Mouse (Mus musculus) cerebellum, adult 2 months (tissue): ENCODE measurements around the gene Lrp1. TPM values are rescaled to one million over a fixed set of nuclear protein-coding genes. Genes with fewer than 3 reads are reported as not detected.

Source experiments
- DNase-seq, 2 experiments: peaks; one replicate each; pipeline ENCODE4 v3.0.0; 2021
- H3K27ac ChIP-seq: fragments of 200-500 bp; 2 replicates; pipeline ENCODE4 v1.5.1; 2012; ENCODE audit warnings: low read length, control low read depth, inconsistent platforms; ENCODE audit not compliant: insufficient read depth
- H3K27me3 ChIP-seq: fragments of 200-500 bp; 2 replicates; pipeline ENCODE4 v1.6.1; 2012; ENCODE audit warnings: inconsistent platforms, mild to moderate bottlenecking, low read length, moderate library complexity; ENCODE audit not compliant: control insufficient read depth, insufficient read depth
- H3K4me1 ChIP-seq: fragments of 200-500 bp; 2 replicates; pipeline ENCODE4 v1.6.1; 2011; ENCODE audit warnings: low read length; ENCODE audit not compliant: control insufficient read depth, insufficient read depth
- H3K4me3 ChIP-seq: fragments of 200-500 bp; replicated peaks from 2 replicates; pipeline ENCODE3; 2011; ENCODE audit warnings: mild to moderate bottlenecking, low read depth, low read length, control low read depth; ENCODE audit not compliant: insufficient read depth
- CTCF ChIP-seq: fragments of 200-500 bp; IDR thresholded peaks from 2 replicates; pipeline ENCODE4 v1.5.1; 2011; ENCODE audit warnings: low read depth, mild to moderate bottlenecking, control low read depth, low read length, moderate library complexity, borderline replicate concordance; ENCODE audit not compliant: insufficient read depth
- POLR2A ChIP-seq: fragments of 200-500 bp; IDR thresholded peaks from 2 replicates; pipeline ENCODE4 v1.6.1; 2011; ENCODE audit warnings: low read length, control low read depth, borderline replicate concordance; ENCODE audit not compliant: insufficient read depth
- WGBS: fragments of 180-500 bp; shearing (Covaris S2); methylation state at CpG from one replicate; pipeline ENCODE4 v1.1.7; 2018; 5-methylcytosine and 5-hydroxymethylcytosine counted together
- polyA plus RNA-seq: library from polyadenylated mRNA; depleted of rRNA; stranded (reverse); fragments of >200 nt; gene quantifications from 2 replicates; pipeline ENCODE4 v1.2.3, GENCODE M21; 2012; rRNA removed

The Lrp1 gene
- polyA plus RNA-seq, result 346 and 366 TPM in 2 replicates

DNA sequence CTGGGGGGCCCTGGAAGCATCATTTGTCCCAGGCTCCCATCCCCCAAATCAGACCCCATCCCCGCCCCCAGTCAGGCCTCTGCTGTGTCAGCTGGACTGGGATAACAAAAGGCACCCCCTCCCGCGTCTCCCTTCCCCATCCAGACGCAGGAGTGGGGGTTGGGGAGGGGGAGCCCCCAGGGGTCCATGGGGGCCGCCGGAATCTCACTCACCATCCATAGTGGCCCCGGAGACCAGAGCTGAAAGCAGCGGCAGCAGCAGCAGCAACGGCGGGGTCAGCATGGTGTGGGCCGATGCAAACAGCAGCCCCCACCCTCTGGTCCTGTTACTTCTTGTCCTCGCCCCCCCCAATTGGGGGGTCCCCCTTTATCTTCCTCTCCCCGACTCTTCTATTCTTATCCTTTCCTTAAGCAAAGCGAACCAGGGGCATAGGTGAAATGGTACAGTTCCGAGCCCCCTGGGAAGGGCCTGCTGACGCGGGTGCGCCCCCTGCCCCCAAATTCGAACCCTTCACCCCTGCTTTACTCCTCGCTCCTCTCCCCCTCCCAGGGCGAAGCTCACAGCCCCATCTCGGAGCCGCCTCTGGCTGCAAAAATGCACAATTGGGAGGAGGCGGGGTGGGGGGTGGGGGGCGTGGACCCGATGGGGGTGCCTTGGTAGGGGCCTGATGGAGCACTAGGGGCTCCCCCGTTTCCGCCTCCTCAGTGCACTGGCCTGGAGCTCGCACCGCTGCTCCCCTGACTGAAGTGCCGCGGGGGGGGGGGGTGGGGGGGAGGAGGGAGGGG lies at the start of gene Lrp1:
Gene Lrp1, minus strand, starts transcription at position 743 of the 785 bp plus-strand sequence.
- Histone ChIP-seq H3K4me1 (peaks cover 21% of the 10 kb centered on the region), H3K27me3 (no peaks in the 10 kb centered on the region), H3K4me3 (peak within 1 kb of the TSS; percentile 90), H3K27ac (peak within 1 kb of the TSS; percentile 94)
- peak; percentile 64 to 65 for DNase-seq
- 2% methylated on average over 28 of the region's 32 CpGs for WGBS
- TF ChIP-seq CTCF (no peak), POLR2A (no peak)

DNA sequence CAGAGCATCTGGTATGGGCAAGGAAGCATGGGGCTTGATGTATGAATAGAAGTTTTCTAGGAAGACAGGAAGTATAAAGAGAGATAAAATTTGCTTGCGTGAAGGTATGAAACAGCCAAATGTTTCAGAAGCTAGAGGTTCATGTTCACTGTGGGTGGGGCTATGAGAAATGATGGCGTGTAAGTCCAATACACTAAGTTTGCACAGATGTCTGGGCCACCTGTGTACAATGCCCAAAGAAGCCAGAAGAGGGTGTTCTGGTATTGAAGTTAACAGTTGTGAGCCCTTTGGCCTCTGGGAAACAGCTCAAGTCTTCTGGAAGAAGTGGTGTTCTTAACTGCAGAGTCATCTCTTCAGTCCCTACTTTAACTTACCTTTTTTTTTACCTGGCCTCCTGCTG lies 49.2 kb upstream of the Lrp1 start:
- peaks cover 6% of the 10 kb centered on the region; the same call in 1 of the 2 replicates for H3K4me1 ChIP-seq
- H3K27ac ChIP-seq, result no peak overlapping the region
- H3K4me3 ChIP-seq, result no peak overlapping the region
- no peaks in the 10 kb centered on the region for H3K27me3 ChIP-seq
- TF ChIP-seq CTCF (no peak), POLR2A (no peak)
- DNase-seq, result no peak
- WGBS, result 93% methylated on average over 2 of the region's 2 CpGs

DNA sequence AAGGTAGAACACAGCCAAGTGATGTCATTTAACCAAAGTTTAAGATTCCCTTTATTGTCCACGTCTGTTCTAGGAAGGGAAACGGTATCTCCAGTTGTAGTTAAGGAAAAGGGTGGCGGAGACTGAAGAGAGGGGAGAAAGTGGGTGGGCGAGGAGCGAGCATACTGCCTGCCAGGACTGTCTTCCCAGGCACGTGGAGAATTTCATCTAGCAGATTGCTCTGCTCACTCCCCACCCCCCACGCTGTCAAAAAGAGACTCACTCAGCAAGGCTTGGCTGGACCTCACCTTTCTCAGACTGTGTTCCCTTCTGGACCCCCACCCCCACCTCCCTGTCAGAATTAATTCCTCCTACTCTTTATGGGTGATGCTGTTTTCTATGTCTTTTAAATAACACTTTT lies 48.2 kb upstream of the Lrp1 start:
- no peaks in the 10 kb centered on the region for H3K27me3 ChIP-seq
- H3K27ac ChIP-seq, result peak overlapping the region; percentile 91; the same call in 1 of the 2 replicates
- TF ChIP-seq POLR2A (no peak), CTCF (no peak)
- H3K4me3 ChIP-seq, result peak overlapping the region; percentile 25
- H3K4me1 ChIP-seq, result peaks cover 6% of the 10 kb centered on the region; the same call in 1 of the 2 replicates
- DNase-seq, result no peak
- 21% methylated on average over 7 of the region's 7 CpGs for WGBS

DNA sequence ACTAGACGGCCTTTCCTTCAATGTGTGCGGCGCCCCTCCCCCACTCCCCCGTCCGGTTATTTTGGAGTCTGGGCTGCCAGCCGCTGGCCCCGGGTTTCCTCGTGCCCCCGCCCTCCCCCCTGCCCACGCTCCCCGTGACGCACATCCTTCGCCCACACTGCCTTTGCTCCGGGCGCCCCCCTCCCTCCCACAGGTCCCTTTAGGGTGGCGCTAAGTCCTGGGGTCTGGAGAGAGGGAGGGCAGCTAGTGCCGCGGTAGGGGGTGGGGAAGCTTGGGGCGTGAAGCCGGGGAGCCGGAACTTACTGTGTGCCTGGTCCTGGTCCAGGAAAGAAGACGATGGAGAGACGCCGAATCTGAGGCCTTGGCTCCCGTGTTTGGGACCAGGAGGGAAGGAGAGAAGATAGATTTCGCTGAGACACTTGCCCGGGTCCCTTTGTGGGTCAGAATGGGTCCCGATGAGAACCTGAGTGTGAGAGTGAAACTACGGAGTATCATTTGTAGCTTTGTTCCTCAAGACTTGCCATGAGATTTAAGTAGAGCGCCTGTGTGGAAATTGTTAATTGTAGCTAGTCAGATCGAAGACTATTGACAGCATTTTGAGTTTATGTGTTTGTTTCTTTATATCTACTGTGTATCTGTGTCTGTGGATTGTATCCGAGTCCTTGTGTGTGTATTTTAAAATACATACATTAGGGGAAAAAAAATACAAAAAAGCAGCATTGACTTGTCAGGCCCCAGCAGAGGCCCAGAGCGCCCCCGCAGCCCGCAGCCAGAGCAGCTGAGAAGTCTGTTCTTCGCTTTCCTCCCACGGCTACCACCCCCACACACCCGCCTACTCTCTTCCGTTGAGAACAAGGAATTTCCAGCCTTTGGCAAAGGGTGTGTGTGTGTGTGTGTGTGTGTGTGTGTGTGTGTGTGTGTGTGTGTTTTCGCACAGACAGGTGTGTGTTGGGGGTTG lies 47.4 kb upstream of the Lrp1 start, which contains the start of gene Nab2:
Gene Nab2, minus strand, starts transcription at position 476 of the 958 bp plus-strand sequence.
- 4% methylated on average over 39 of the region's 40 CpGs for WGBS
- Histone ChIP-seq H3K4me1 (peaks cover 13% of the 10 kb centered on the region; the same call in 1 of the 2 replicates), H3K4me3 (peak within 1 kb of the TSS; percentile 80), H3K27ac (peak within 1 kb of the TSS; percentile 94), H3K27me3 (no peaks in the 10 kb centered on the region)
- DNase-seq, result peak; percentile 70 to 79
- peak; percentile 20; the same call in 1 of the 2 replicates for TF ChIP-seq POLR2A
- TF ChIP-seq CTCF, result no peak

DNA sequence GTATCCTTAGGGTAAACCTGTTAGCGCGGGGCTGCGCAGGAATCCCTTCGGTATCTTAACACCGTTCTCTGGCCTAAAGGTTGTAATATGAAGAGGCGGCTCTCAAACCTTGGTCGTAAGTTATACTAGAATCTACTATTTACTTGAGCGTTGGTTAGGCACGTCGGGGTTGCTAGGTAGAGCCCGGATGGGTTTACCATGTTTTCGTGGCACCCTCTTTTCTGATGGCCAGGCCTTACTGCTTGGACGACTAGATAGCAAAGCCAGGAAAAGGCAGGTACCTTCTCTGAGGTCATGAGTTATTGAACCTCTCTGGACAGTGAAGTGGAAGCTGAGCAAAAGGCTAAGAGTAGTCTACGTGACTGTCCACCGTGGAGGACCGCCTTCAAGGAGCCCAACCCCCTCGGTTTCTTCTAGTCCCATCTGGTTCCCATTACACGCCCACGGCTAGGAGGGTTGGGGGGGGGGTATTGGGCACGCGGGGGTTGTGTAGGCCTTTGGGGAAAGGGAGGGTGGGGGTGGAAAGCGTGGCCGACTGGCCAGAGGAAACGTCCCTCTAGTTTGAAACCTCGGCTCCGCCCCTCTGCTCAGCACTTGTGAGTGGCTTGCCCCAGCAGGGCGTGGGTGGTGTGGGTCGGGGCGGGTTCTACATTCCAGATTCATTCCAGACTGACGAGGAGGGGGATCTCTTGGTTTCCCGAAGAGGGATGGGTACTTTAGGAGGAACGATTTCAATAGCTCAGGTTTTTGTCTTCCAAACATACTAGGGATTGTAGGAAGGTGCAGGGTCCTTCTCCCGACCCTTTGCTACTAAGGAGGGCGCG lies 46.5 kb upstream of the Lrp1 start:
- Histone ChIP-seq H3K27ac (peak overlapping the region; percentile 94), H3K27me3 (no peaks in the 10 kb centered on the region), H3K4me1 (peaks cover 17% of the 10 kb centered on the region; the same call in 1 of the 2 replicates), H3K4me3 (peak overlapping the region; percentile 80)
- WGBS, result 4% methylated on average over 35 of the region's 35 CpGs
- TF ChIP-seq CTCF, result no peak
- peak; percentile 30; the same call in 1 of the 2 replicates for TF ChIP-seq POLR2A
- peak; percentile 73 to 81 for DNase-seq

DNA sequence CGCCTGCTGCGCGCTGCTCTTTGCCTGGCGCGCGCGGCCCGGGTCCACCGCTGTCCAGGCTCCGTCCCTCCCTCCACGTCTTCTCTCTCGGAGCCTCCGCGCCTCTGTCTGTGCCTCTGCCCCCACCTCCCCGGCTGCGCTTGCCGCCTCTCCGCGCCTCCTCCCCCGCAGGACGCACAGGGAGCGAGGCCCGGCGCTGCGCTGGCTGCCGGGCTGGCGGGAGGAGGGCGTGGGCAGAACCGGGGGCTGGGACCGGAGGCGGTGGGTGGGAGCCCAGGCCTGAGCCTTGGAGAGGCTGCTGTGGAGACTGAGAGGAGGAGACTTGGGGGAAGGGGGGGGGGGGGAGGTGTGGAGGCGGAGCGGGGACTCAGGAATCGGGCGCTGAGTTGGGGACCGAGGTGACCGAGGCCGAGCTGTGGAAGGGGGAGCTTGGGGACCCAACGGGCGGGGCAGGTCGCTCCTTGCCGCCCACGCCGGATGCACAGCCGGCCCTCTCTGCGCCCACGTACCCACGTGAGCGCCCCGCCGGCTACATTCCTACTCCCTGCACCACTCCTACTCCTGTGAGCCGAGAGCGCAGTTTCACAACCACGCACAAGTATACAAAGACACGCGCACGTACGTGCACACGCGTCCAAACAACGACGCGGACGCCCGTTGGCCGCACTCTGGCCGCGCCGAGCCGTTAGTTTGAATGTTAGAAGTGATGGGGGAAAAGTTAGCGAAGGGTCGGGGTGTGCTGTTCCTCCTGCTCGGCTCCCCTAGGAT lies 45.7 kb upstream of the Lrp1 start, which contains the start of gene Nemp1:
Gene Nemp1, plus strand, starts transcription at position 401 of the 768 bp plus-strand sequence.
- no peak for TF ChIP-seq CTCF
- peak; percentile 64 for TF ChIP-seq POLR2A
- peak; percentile 86 to 91 for DNase-seq
- peak within 1 kb of the TSS; percentile 94 for H3K27ac ChIP-seq
- H3K4me1 ChIP-seq, result peaks cover 17% of the 10 kb centered on the region; the same call in 1 of the 2 replicates
- no peaks in the 10 kb centered on the region for H3K27me3 ChIP-seq
- H3K4me3 ChIP-seq, result peak within 1 kb of the TSS; percentile 80
- WGBS, result under 1% methylated on average over 73 of the region's 73 CpGs
